Mouse (Mus musculus): ENCODE results near the gene Tnrc6a. TPM values are rescaled to one million over a fixed set of nuclear protein-coding genes. Genes with fewer than 3 reads are reported as not detected.

The Tnrc6a gene
- polyA plus RNA-seq, 1 experiment from 2014 or later, result 59.8 TPM

DNA sequence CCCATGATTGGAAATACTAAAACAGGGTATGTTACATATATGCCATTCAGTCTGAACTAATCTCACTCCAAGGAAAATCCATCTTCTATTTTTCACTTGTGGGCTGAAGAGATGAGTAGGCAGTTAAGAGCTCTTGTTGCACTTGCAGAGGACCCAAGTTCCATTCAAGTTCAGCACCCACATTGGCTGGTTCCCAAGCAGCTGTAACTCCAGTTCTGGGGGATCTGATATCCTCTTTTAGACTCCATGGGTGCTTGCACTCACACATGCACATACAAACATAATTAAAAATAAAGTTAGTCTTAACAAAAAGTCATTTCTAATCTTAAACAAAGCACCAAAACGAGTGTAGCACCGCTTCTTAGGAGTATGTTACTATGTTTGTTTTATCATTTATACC, 5.4 kb downstream of the Tnrc6a start:
- peaks cover 17% of the 10 kb centered on the region for H3K4me1 ChIP-seq (ENCODE audit: control insufficient read depth, insufficient read depth, low read length)
- no peaks in the 10 kb centered on the region for H3K27me3 ChIP-seq (ENCODE audit: control insufficient read depth, insufficient read depth, low read length)
- H3K4me3 ChIP-seq (ENCODE audit: low read depth, low read length), result no peak overlapping the region
- H3K9ac ChIP-seq (replicated peaks; ENCODE audit: low read depth, low read length), result no peak overlapping the region
- WGBS, result 75% methylated on average over 2 of the region's 2 CpGs
- peaks cover 22% of the 10 kb centered on the region; the same call in 1 of the 2 replicates for H3K36me3 ChIP-seq (ENCODE audit: control insufficient read depth, insufficient read depth, low read length)
- no peaks in the 10 kb centered on the region for H3K9me3 ChIP-seq (ENCODE audit: control insufficient read depth, low read depth, low read length)
- H3K4me2 ChIP-seq (replicated peaks; ENCODE audit: low read depth, low read length), result no peak overlapping the region
- no peak for ATAC-seq (ENCODE audit: insufficient number of reproducible peaks, insufficient read depth, low FRiP score, low read depth)
- no peak overlapping the region for H3K27ac ChIP-seq (ENCODE audit: low read length)

DNA sequence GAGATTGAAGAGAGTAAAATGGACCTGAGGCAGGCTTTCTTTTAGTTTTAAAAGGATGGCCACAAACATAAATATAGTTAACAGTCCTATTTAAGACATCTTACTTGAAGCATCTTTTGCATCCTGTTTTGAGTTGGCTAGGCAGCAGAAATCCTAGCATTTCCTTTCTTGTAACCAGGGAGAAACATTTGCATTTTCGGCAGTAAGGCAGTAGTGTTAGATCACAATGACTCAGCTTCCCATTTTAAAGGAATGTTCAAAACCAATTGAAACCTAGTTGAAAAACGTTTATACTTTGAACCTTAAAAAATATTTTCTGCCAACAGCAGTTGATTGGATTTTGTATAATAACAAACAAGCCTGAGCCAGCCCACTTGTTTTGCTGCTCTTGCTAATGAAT, 6.5 kb downstream of the Tnrc6a start:
- Histone ChIP-seq H3K36me3 (ENCODE audit: control insufficient read depth, insufficient read depth, low read length) (peaks cover 22% of the 10 kb centered on the region; the same call in 1 of the 2 replicates), H3K9ac (replicated peaks; ENCODE audit: low read depth, low read length) (no peak overlapping the region), H3K4me3 (ENCODE audit: low read depth, low read length) (no peak overlapping the region), H3K9me3 (ENCODE audit: control insufficient read depth, low read depth, low read length) (no peaks in the 10 kb centered on the region), H3K4me1 (ENCODE audit: control insufficient read depth, insufficient read depth, low read length) (peaks cover 19% of the 10 kb centered on the region), H3K27me3 (ENCODE audit: control insufficient read depth, insufficient read depth, low read length) (no peaks in the 10 kb centered on the region), H3K27ac (ENCODE audit: low read length) (no peak overlapping the region), H3K4me2 (replicated peaks; ENCODE audit: low read depth, low read length) (no peak overlapping the region)
- 31% methylated on average over 2 of the region's 2 CpGs for WGBS
- ATAC-seq (ENCODE audit: insufficient number of reproducible peaks, insufficient read depth, low FRiP score, low read depth), result no peak

DNA sequence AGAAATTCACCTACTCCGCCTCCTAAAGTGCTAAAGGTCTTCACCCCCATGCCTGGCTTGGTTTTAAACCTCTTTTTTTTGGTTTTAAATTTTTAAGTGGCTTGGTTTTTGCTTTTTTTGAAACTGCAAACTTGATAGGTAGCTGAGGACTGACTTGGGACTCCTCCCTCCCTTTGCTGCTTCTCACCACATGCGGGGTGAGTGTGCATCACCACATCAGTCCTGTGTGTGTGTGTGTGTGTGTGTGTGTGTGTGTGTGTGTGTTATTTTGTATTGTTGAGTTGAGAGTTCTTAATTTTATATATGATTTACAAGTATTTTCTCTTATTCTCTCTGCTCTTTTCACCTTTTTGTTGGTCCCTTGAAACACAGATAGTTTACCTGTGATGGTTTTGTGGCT, 8.7 kb downstream of the Tnrc6a start:
- Histone ChIP-seq H3K9ac (replicated peaks; ENCODE audit: low read depth, low read length) (no peak overlapping the region), H3K27ac (ENCODE audit: low read length) (no peak overlapping the region), H3K36me3 (ENCODE audit: control insufficient read depth, insufficient read depth, low read length) (peaks cover 11% of the 10 kb centered on the region; the same call in 1 of the 2 replicates), H3K4me3 (ENCODE audit: low read depth, low read length) (no peak overlapping the region), H3K4me2 (replicated peaks; ENCODE audit: low read depth, low read length) (no peak overlapping the region), H3K27me3 (ENCODE audit: control insufficient read depth, insufficient read depth, low read length) (no peaks in the 10 kb centered on the region), H3K4me1 (ENCODE audit: control insufficient read depth, insufficient read depth, low read length) (peaks cover 19% of the 10 kb centered on the region), H3K9me3 (ENCODE audit: control insufficient read depth, low read depth, low read length) (no peaks in the 10 kb centered on the region)
- 71% methylated on average over 2 of the region's 2 CpGs for WGBS
- no peak for ATAC-seq (ENCODE audit: insufficient number of reproducible peaks, insufficient read depth, low FRiP score, low read depth)

DNA sequence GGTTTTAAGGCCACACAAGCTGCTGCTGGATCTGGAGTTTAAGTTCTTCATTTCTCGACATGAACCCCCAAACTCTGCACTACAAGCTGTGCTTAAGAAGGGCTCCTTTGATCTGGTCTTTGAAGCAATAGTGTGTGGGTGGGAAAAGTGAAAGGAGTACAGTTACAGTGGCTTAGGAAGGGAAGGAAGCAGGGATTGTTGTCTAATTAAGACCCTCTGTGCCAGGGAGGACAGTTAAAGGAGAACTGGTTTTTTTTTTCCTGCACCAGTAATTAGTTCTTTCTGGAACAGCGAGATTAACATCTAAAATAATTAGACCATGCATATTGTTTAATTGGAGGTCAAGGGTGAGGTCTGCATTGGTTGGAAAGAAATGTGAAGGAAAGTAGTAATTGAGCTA, 11.2 kb downstream of the Tnrc6a start:
- WGBS, result 39% methylated on average over 2 of the region's 2 CpGs
- no peak overlapping the region for H3K27ac ChIP-seq (ENCODE audit: low read length)
- peaks cover 11% of the 10 kb centered on the region; the same call in 1 of the 2 replicates for H3K36me3 ChIP-seq (ENCODE audit: control insufficient read depth, insufficient read depth, low read length)

DNA sequence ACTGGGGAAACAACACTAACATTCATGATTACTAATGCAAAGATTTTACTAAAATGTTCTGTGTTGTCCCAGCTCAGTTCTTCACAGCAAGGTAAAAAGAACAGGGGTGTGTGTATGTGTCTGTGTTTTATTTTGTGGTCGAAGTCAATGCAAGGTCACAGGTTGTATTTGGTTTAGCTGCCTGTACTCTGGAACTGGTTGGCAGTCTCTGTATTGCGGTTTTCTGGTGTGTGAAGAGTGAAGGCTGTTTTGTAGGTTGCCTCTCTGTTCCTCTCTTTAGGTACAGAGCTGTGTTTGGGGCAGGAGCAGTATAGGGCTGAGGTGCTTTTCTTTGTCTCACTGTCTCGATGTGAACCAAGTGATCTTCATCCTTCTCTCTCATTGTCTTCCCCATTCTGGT, 12.0 kb downstream of the Tnrc6a start:
- no peaks in the 10 kb centered on the region for H3K27me3 ChIP-seq (ENCODE audit: control insufficient read depth, insufficient read depth, low read length)
- H3K27ac ChIP-seq (ENCODE audit: low read length), result no peak overlapping the region

More for the DNA sequence above, 11.2 kb downstream of the Tnrc6a start:
- Histone ChIP-seq H3K4me2 (replicated peaks; ENCODE audit: low read depth, low read length) (no peak overlapping the region), H3K27me3 (ENCODE audit: control insufficient read depth, insufficient read depth, low read length) (no peaks in the 10 kb centered on the region), H3K9ac (replicated peaks; ENCODE audit: low read depth, low read length) (no peak overlapping the region), H3K4me1 (ENCODE audit: control insufficient read depth, insufficient read depth, low read length) (peaks cover 19% of the 10 kb centered on the region), H3K9me3 (ENCODE audit: control insufficient read depth, low read depth, low read length) (no peaks in the 10 kb centered on the region), H3K4me3 (ENCODE audit: low read depth, low read length) (no peak overlapping the region)
- no peak for ATAC-seq (ENCODE audit: insufficient number of reproducible peaks, insufficient read depth, low FRiP score, low read depth)

DNA sequence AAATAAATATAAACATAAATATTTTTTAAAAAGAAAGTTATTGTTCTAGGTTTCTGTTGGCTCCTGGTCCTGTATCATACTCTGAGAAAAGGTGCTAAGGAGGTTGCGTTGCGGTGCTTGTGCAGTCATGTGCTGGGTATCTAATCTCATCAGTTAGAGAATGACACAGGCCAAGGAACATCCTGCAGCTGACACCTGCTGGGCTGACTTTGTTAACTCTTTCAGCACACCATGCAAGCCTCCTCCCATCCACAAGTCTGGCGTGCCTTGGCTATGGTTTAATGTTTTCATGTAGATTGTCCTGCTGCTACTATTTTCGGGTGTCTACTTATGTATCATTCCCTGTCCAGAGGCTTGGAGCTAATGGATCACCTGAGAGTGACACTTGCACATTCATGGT, 14.3 kb downstream of the Tnrc6a start:
- H3K4me2 ChIP-seq (replicated peaks; ENCODE audit: low read depth, low read length), result no peak overlapping the region
- WGBS, result 73% methylated on average over 4 of the region's 4 CpGs
- H3K27ac ChIP-seq (ENCODE audit: low read length), result no peak overlapping the region
- no peak overlapping the region for H3K9ac ChIP-seq (replicated peaks; ENCODE audit: low read depth, low read length)
- ATAC-seq (ENCODE audit: insufficient number of reproducible peaks, insufficient read depth, low FRiP score, low read depth), result no peak
- no peaks in the 10 kb centered on the region for H3K9me3 ChIP-seq (ENCODE audit: control insufficient read depth, low read depth, low read length)
- H3K4me3 ChIP-seq (ENCODE audit: low read depth, low read length), result no peak overlapping the region
- peaks cover 17% of the 10 kb centered on the region for H3K4me1 ChIP-seq (ENCODE audit: control insufficient read depth, insufficient read depth, low read length)
- no peaks in the 10 kb centered on the region for H3K27me3 ChIP-seq (ENCODE audit: control insufficient read depth, insufficient read depth, low read length)
- H3K36me3 ChIP-seq (ENCODE audit: control insufficient read depth, insufficient read depth, low read length), result peaks cover 8% of the 10 kb centered on the region; the same call in 1 of the 2 replicates

More for the DNA sequence above, 12.0 kb downstream of the Tnrc6a start:
- Histone ChIP-seq H3K36me3 (ENCODE audit: control insufficient read depth, insufficient read depth, low read length) (peaks cover 11% of the 10 kb centered on the region; the same call in 1 of the 2 replicates), H3K4me2 (replicated peaks; ENCODE audit: low read depth, low read length) (no peak overlapping the region), H3K4me1 (ENCODE audit: control insufficient read depth, insufficient read depth, low read length) (peaks cover 19% of the 10 kb centered on the region), H3K9me3 (ENCODE audit: control insufficient read depth, low read depth, low read length) (no peaks in the 10 kb centered on the region), H3K9ac (replicated peaks; ENCODE audit: low read depth, low read length) (no peak overlapping the region), H3K4me3 (ENCODE audit: low read depth, low read length) (no peak overlapping the region)
- no peak for ATAC-seq (ENCODE audit: insufficient number of reproducible peaks, insufficient read depth, low FRiP score, low read depth)
- WGBS, result 71% methylated on average over 3 of the region's 3 CpGs

DNA sequence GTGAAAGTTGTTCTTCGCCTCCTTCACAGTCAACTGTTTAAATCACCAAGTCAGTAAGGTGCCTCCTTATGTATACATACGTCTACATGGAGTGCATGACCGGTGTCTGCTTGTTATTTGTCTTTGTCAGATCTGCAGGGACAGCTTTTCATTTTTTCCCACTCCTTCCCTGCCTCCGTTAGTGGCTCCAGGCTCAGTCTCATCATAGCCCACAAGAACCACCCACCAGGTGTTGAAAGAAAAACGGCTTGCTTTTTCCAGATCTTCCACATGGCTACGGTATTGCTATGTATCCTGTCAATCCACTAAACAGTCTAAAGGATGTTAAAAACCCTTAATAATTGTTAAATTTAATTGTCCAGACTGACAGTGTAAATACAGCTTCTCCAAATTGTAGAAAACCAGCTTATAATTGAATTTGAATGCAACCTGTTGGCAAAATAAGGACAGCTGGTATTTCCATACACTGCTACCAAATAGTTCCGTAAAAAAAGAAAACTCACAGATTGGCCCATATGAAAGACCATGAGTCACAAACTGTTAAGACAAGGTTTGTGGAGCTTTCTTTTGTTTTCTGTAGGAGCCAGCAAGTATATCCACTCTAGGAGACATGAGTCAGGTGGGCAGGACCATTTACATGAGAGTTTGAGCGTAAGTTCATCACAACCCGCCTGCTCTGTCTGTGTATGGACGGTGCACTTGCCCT, 22.6 kb downstream of the Tnrc6a start:
- WGBS, result 76% methylated on average over 10 of the region's 10 CpGs
- no peak for ATAC-seq (ENCODE audit: insufficient number of reproducible peaks, insufficient read depth, low FRiP score, low read depth)
- Histone ChIP-seq H3K4me2 (replicated peaks; ENCODE audit: low read depth, low read length) (no peak overlapping the region), H3K27ac (ENCODE audit: low read length) (no peak overlapping the region), H3K9ac (replicated peaks; ENCODE audit: low read depth, low read length) (no peak overlapping the region), H3K9me3 (ENCODE audit: control insufficient read depth, low read depth, low read length) (no peaks in the 10 kb centered on the region), H3K27me3 (ENCODE audit: control insufficient read depth, insufficient read depth, low read length) (no peaks in the 10 kb centered on the region), H3K4me3 (ENCODE audit: low read depth, low read length) (no peak overlapping the region), H3K4me1 (ENCODE audit: control insufficient read depth, insufficient read depth, low read length) (no peaks in the 10 kb centered on the region), H3K36me3 (ENCODE audit: control insufficient read depth, insufficient read depth, low read length) (peaks cover 12% of the 10 kb centered on the region; the same call in 1 of the 2 replicates)

DNA sequence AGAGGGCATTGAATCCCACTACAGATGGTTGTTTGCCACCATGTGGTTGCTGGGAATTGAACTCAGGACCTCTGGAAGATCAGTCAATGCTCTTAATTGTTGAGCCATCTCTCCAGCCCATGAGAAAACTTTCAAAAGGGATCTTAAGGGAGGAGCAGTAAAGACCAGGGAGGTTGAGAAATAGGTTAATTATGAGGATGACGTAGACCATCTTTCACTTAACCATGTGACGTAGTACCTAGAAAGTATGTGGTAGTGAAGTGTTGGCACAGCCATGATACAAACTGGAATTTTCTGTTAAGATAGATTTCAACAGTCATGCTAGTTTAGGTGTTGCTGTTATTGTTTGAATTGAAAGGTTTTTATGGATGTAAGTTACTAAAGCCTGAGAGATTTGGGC, 24.1 kb downstream of the Tnrc6a start:
- no peak overlapping the region for H3K27ac ChIP-seq (ENCODE audit: low read length)
- no peak overlapping the region for H3K4me2 ChIP-seq (replicated peaks; ENCODE audit: low read depth, low read length)
- no peak overlapping the region for H3K4me3 ChIP-seq (ENCODE audit: low read depth, low read length)
- peaks cover 12% of the 10 kb centered on the region; the same call in 1 of the 2 replicates for H3K36me3 ChIP-seq (ENCODE audit: control insufficient read depth, insufficient read depth, low read length)
- ATAC-seq (ENCODE audit: insufficient number of reproducible peaks, insufficient read depth, low FRiP score, low read depth), result no peak
- WGBS, result 97% methylated on average over 2 of the region's 2 CpGs
- no peaks in the 10 kb centered on the region for H3K9me3 ChIP-seq (ENCODE audit: control insufficient read depth, low read depth, low read length)
- H3K4me1 ChIP-seq (ENCODE audit: control insufficient read depth, insufficient read depth, low read length), result no peaks in the 10 kb centered on the region
- H3K27me3 ChIP-seq (ENCODE audit: control insufficient read depth, insufficient read depth, low read length), result no peaks in the 10 kb centered on the region
- no peak overlapping the region for H3K9ac ChIP-seq (replicated peaks; ENCODE audit: low read depth, low read length)

DNA sequence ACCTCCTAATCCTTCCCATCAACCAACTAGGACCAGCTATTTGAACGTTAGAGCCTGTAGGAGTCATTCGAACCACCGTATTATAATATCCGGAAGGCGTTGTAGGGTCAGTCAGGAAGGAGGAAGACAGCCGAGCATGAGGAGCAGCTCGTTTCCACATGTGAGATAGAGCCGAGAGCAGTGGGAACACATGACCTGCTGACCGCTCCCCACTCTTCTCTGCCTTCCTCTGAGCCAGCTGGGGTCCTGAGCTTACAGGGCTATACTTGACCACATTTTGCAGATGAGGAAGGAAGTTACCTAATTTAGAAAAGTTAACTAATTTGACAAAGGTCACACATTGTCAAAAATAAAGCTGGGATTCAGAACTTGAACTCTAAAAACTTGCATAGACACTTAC, 25.2 kb downstream of the Tnrc6a start:
- 84% methylated on average over 9 of the region's 9 CpGs for WGBS
- no peaks in the 10 kb centered on the region for H3K4me1 ChIP-seq (ENCODE audit: control insufficient read depth, insufficient read depth, low read length)
- no peak overlapping the region for H3K27ac ChIP-seq (ENCODE audit: low read length)
- peaks cover 17% of the 10 kb centered on the region; the same call in 1 of the 2 replicates for H3K36me3 ChIP-seq (ENCODE audit: control insufficient read depth, insufficient read depth, low read length)
- ATAC-seq (ENCODE audit: insufficient number of reproducible peaks, insufficient read depth, low FRiP score, low read depth), result no peak
- H3K9ac ChIP-seq (replicated peaks; ENCODE audit: low read depth, low read length), result no peak overlapping the region
- no peaks in the 10 kb centered on the region for H3K9me3 ChIP-seq (ENCODE audit: control insufficient read depth, low read depth, low read length)
- no peaks in the 10 kb centered on the region for H3K27me3 ChIP-seq (ENCODE audit: control insufficient read depth, insufficient read depth, low read length)
- H3K4me3 ChIP-seq (ENCODE audit: low read depth, low read length), result no peak overlapping the region
- H3K4me2 ChIP-seq (replicated peaks; ENCODE audit: low read depth, low read length), result no peak overlapping the region

All from stomach, embryonic 14.5 days (tissue).